Mouse (Mus musculus) C2C12 (cell line): ENCODE measurements at regions not wholly inside any gene's neighbourhood (a gene's known extent, or its start where the extent isn't known, plus 50 kb on each side); places are given as distances from the start of the nearest gene placed in this dataset.

Experiments used
- H3K27me3 ChIP-seq: one replicate; pipeline ENCODE4 v1.6.1; 2011; ENCODE audit not compliant: control insufficient read depth, insufficient read depth, insufficient read length
- H3K36me3 ChIP-seq: one replicate; pipeline ENCODE4 v1.6.1; 2011; ENCODE audit not compliant: control insufficient read depth, insufficient read depth
- H3K4me3 ChIP-seq: one replicate; pipeline ENCODE4 v1.5.1; 2011; ENCODE audit warnings: mild to moderate bottlenecking, control low read depth; ENCODE audit not compliant: poor library complexity, insufficient read depth, severe bottlenecking
- H3K79me2 ChIP-seq: one replicate; pipeline ENCODE4 v1.6.1; 2011; ENCODE audit not compliant: control insufficient read depth, insufficient read depth
- H3K79me3 ChIP-seq: one replicate; pipeline ENCODE4 v1.6.1; 2011; ENCODE audit warnings: low read depth, control low read depth
- H3ac ChIP-seq: one replicate; pipeline ENCODE3; 2011; ENCODE audit warnings: low read depth; ENCODE audit not compliant: control insufficient read depth, insufficient read length
- CEBPB ChIP-seq: IDR thresholded peaks from one replicate; pipeline ENCODE4 v1.6.1; 2011; ENCODE audit warnings: low read depth, mild to moderate bottlenecking, control low read depth, moderate library complexity
- CTCF ChIP-seq: IDR thresholded peaks from one replicate; pipeline ENCODE4 v1.5.1; 2011; ENCODE audit not compliant: control insufficient read depth, insufficient read depth, insufficient read length
- FOSL1 ChIP-seq: IDR thresholded peaks from one replicate; pipeline ENCODE4 v1.8.0; 2011; ENCODE audit warnings: mild to moderate bottlenecking, low read length; ENCODE audit not compliant: poor library complexity, insufficient read depth, severe bottlenecking
- MAX ChIP-seq: IDR thresholded peaks from one replicate; pipeline ENCODE4 v1.6.1; 2011; ENCODE audit warnings: mild to moderate bottlenecking, control low read depth
- MYOD1 ChIP-seq: IDR thresholded peaks from one replicate; pipeline ENCODE4 v1.6.1; 2011; ENCODE audit warnings: low read depth; ENCODE audit not compliant: control insufficient read depth, insufficient read length
- MYOG ChIP-seq: IDR thresholded peaks from one replicate; pipeline ENCODE4 v1.6.1; 2011; ENCODE audit not compliant: control insufficient read depth, insufficient read length; ENCODE audit errors: extremely low read depth
- USF1 ChIP-seq: IDR thresholded peaks from one replicate; pipeline ENCODE4 v1.6.1; 2011; ENCODE audit warnings: low read depth, mild to moderate bottlenecking, control low read depth, moderate library complexity

DNA sequence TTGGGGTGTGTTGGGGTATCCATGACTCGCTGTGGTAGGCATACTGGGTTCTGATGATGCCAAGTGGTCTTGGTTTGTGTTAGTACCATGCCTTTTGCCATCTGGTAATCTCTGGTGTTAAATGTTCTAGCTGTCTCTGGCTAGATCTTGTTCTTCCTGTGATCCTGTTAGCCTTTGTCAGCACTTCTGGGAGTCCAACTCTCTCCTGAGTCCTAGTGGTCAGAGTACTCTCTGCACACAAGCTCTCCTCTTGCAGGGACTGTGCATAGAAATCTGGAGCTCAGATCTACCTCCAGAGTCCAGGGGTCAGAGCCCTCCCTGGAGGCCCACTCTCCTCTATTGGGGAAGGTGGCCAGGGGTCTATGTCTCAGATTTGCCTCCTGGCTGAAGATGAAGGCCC lies 922.0 kb upstream of the Kif18a start:
- no peak overlapping the region for H3K4me3 ChIP-seq
- no peaks in the 10 kb centered on the region for H3K79me3 ChIP-seq
- H3K79me2 ChIP-seq = no peaks in the 10 kb centered on the region
- no peak for TF ChIP-seq MYOG
- no peak for TF ChIP-seq CEBPB
- H3K27me3 ChIP-seq = no peaks in the 10 kb centered on the region
- H3ac ChIP-seq = no peak overlapping the region
- no peaks in the 10 kb centered on the region for H3K36me3 ChIP-seq

- H3K36me3 ChIP-seq = no peaks in the 10 kb centered on the region
- no peaks in the 10 kb centered on the region for H3K79me3 ChIP-seq
- H3K27me3 ChIP-seq = no peaks in the 10 kb centered on the region
- H3K79me2 ChIP-seq = no peaks in the 10 kb centered on the region
- H3ac ChIP-seq = no peak overlapping the region
- TF ChIP-seq FOSL1 = peak; percentile 43
- no peak for TF ChIP-seq MYOD1
- peak; percentile 14 for TF ChIP-seq MAX
- H3K4me3 ChIP-seq = no peak overlapping the region
These were observed 876.4 kb upstream of the Kif18a start for GRCm38 (mm10) chr2:108404181-108404580.

- H3K36me3 ChIP-seq = no peaks in the 10 kb centered on the region
- H3K27me3 ChIP-seq = no peaks in the 10 kb centered on the region
- no peaks in the 10 kb centered on the region for H3K79me3 ChIP-seq
- no peak overlapping the region for H3ac ChIP-seq
- no peak overlapping the region for H3K4me3 ChIP-seq
- no peak for TF ChIP-seq CEBPB
- no peak for TF ChIP-seq USF1
- no peak for TF ChIP-seq CTCF
- no peak for TF ChIP-seq MYOD1
- TF ChIP-seq MYOG = no peak
- no peak for TF ChIP-seq FOSL1
- no peak for TF ChIP-seq MAX
- H3K79me2 ChIP-seq = no peaks in the 10 kb centered on the region
These were observed 833.9 kb upstream of the Kif18a start for GRCm38 (mm10) chr2:108446598-108446997.
